Mouse (Mus musculus): ENCODE measurements at regions not wholly inside any gene's neighbourhood (a gene's known extent, or its start where the extent isn't known, plus 50 kb on each side); places are given as distances from the start of the nearest gene placed in this dataset.

GRCm38 (mm10) chr12:54276978-54277537, 73.4 kb upstream of the Egln3 start:
- DNase-seq (ENCODE audit: low spot score in 2 of 2), result no peak

DNA sequence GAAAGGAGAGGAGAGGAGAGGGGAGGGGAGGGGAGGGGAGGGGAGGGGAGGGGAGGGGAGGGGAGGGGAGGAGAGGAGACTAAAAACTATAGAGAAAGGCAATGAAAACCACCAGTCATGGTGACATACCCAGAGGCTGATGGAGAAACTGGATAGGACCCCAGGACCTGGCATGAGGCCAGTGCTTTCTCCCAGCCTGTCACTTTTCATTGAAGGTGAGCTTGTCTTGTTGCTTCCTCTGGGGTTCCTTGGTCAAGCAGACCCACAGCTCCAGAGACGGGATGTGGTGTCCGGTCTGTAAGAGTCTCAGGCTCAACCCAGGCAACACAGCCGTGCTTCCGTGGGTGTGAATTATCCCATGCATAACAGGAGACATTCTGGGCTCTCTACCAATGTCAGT, 69.8 kb upstream of the Egln3 start:
- no peak for DNase-seq (ENCODE audit: low spot score in 2 of 2)

DNA sequence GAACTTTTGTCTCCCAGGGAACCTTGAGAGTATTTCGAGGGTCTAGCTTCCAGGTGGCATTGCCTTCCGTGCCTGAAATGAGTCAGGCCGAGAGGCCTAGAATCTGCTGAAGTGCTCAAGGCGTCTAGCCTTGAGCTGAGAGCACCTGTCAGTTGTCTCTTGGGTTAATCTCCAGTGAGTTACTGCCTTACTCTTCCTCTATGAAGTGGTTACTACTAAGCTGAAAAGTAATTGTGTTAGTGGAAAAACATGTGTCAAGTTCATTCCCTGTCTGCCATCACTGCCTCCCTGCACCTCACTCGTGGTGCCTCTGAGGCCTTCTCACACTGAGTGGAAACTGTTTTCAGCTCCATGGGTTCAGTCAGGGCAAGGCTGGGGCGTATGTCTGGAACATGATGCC, 69.0 kb upstream of the Egln3 start:
- no peak for DNase-seq (ENCODE audit: low spot score in 2 of 2)

DNA sequence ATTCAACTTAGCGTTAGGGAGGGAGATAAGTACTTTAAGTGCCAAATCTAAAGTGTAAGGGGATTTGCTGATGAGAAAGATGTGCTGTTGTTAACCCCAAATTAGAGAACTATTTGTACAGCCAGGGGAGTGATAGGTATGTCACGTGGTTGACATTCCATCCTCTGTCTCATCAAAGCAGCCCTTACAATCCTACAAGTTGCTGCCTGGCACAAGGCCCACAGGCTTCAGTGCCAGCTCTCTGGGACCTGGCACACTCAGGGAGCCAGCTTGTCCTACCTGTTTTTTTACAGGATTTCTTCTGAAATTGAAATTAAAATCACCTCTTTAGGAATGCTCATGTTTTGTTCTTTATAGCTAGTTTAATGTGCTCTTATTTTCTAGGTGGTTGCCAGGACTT, 68.6 kb upstream of the Egln3 start:
- DNase-seq (ENCODE audit: low spot score in 2 of 2), result no peak

- no peak for DNase-seq (ENCODE audit: low spot score in 2 of 2)
Measured at GRCm38 (mm10) chr12:54265852-54266251, 62.2 kb upstream of the Egln3 start.

DNA sequence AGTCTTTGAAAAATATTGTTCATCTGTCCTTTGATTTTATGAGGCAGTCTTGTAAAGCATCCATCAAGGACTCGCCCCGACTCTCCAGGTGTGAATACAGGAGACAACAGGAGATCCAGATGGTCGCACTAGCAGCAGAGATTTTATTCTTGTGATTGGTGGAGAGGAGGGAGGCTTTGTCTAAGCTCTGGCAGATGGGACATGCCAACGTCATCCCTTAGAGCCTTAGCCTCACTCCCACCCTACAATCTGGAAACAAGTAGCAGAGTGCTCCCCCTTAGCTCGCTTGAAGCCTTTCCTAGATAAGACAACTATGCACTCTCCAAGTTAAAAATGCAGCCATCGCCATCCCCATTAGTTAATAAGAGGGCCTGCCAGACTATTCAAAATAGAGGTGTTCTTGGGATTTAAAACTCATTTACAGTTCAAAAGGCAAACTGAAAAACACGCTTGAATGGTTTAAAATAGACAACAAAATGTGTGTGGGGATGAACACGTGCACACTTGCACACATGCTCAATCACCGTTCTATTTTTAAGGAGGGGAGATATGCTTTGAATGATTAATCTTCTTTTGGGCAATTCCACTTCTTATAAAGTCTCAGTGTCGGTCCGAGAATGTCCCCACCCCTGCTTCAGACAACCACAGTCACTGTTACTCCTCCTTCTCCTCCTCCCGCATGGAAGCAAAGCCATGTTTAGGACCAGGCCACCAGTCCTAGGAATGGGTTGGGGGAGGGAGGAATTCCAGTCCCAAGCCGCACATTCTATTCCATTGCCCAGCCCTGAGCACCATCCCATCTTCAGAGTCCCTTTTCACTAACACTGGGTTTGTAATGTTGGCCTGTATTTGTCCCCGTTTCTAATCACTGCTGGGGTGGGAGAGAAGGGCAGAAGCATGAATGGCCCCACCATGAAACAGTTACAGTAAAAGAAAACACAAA, 61.5 kb upstream of the Egln3 start:
- DNase-seq (ENCODE audit: low spot score in 2 of 2), result no peak

DNA sequence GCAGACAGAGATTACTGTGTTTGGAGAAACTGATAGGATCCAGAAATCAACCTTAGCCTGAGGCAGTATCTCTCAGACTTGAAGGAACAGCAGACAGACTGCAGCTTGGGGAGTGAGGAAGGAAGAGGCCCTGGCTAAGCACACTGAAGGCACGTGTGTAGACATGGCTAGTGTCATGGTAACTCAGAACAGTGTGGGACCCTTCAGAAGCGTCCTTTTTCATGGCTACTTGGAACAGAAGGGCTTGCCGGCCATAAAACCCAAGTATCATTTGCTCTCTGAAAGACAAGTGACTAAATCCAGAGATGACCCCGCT, 60.7 kb upstream of the Egln3 start:
- DNase-seq (ENCODE audit: low spot score in 2 of 2), result no peak

DNA sequence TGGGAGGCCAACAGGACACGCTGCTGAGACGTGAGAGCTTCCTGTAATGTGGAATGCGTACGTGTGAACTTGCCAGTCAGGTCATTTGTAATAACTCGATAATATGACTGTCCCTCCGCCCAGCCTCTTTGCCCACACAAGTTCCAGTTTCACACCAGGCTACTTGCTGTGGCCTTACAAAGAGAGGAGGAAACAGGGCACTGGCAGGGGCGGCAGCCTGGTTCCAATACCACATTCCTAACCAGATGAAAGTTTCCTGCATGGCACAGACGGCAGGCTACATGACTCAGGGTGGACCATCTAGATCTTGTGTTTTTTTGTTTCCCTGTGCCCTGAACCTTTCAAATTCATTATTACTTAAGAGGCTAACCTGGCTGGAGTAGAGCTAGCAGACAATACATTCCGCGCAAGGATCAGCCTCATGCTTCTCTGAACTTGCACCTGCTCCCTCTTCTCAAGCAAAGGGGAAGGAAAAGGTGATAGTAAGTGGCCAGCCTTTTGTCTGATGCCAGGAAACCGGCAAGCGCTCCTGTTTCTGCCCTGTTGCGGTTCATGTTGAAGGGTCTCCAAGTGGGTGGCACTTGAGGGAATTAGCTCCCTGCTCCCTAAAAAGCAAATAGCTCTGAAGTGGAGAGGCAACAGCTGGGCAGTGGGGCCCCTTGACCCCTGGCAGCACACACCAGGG, 60.2 kb upstream of the Egln3 start:
- DNase-seq (ENCODE audit: low spot score in 2 of 2), result no peak

GRCm38 (mm10) chr12:54262236-54263005, 58.8 kb upstream of the Egln3 start:
- DNase-seq (ENCODE audit: low spot score in 2 of 2), result no peak

DNA sequence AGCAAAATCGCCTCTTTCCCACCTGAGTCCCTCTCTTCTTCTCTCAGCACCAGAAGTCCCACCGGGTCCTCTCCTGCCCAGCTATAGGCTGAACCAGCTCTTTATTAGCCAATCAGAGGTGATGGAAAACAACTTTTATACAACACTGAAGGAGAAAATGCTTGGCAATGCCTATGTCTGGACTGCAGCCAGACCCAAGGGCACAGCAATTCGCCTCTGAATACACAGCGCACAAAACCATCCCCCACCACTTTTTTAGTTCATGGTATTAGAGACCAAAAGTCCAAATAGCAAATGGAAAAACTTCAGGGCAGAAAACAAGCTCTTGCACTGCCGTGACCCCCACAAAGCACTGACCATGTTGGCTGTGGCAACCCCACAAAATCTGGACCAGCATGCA, 57.8 kb upstream of the Egln3 start:
- DNase-seq (ENCODE audit: low spot score in 2 of 2), result no peak

DNA sequence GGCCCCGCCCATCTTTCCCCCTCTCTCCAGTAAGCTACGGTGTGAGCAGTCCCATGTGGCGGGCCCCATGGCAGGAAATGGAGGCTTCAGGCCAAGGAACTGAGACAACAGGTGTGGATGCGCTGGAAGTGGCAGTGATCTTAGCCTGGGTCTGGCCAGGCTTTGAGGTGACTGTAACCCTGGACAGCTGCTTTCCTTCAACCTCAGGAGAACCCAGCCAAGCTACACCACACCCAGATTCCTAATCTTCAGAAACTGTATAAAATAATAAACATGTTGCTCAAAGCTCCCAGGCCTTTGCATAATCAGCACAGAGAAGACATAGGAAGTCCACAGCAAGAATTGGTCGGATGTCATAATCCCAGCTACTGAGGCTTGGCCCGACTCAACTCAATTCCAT, 56.8 kb upstream of the Egln3 start:
- no peak for DNase-seq (ENCODE audit: low spot score in 2 of 2)

- no peak for DNase-seq (ENCODE audit: low spot score in 2 of 2)
Measured at GRCm38 (mm10) chr12:54257776-54258433, 54.2 kb upstream of the Egln3 start.

GRCm38 (mm10) chr12:54256506-54257128, 53.0 kb upstream of the Egln3 start:
- DNase-seq (ENCODE audit: low spot score in 2 of 2), result no peak
